Mouse (Mus musculus) midbrain, embryonic 16.5 days (tissue): ENCODE data around the gene Lrrc59. TPM values are rescaled to one million over a fixed set of nuclear protein-coding genes. Genes with fewer than 3 reads are reported as not detected.

Source experiments
- ATAC-seq: fragments of 200-750 bp; cut with Nextera tagmentation; 2 replicates; pipeline ENCODE4 v1.8.0; 2017; ENCODE audit warnings: moderate TSS enrichment
- H3K27ac ChIP-seq: fragments of 300-500 bp; sonication (generic); 2 replicates; pipeline ENCODE4 v1.5.1; 2014; ENCODE audit warnings: mild to moderate bottlenecking, low read length, mixed read lengths
- H3K27me3 ChIP-seq: fragments of 300-500 bp; sonication (generic); 2 replicates; pipeline ENCODE4 v1.6.1; 2014; ENCODE audit warnings: low read depth, low read length, mixed read lengths; ENCODE audit not compliant: control insufficient read depth, insufficient read depth
- H3K36me3 ChIP-seq: fragments of 300-500 bp; sonication (generic); 2 replicates; pipeline ENCODE4 v1.6.1; 2014; ENCODE audit warnings: mild to moderate bottlenecking, low read length, moderate library complexity, mixed read lengths; ENCODE audit not compliant: control insufficient read depth, insufficient read depth
- H3K4me1 ChIP-seq: fragments of 300-500 bp; sonication (generic); 2 replicates; pipeline ENCODE4 v1.6.1; 2014; ENCODE audit warnings: mild to moderate bottlenecking, low read length, mixed read lengths; ENCODE audit not compliant: control insufficient read depth, insufficient read depth
- H3K4me2 ChIP-seq: fragments of 300-500 bp; sonication (generic); 2 replicates; pipeline ENCODE4 v1.6.1; 2014; ENCODE audit warnings: mild to moderate bottlenecking, low read length, mixed read lengths
- H3K4me3 ChIP-seq: fragments of 300-500 bp; sonication (generic); 2 replicates; pipeline ENCODE4 v1.5.1; 2014; ENCODE audit warnings: low read depth, mild to moderate bottlenecking, low read length, moderate library complexity, mixed read lengths
- H3K9ac ChIP-seq: fragments of 300-500 bp; sonication (generic); 2 replicates; pipeline ENCODE4 v1.6.1; 2014; ENCODE audit warnings: low read depth, low read length, mixed read lengths
- H3K9me3 ChIP-seq: fragments of 300-500 bp; sonication (generic); replicated peaks from 2 replicates; pipeline ENCODE4 v1.6.1; 2014; ENCODE audit warnings: mild to moderate bottlenecking, low read length, mixed read lengths; ENCODE audit not compliant: control insufficient read depth, poor library complexity, severe bottlenecking
- WGBS: fragments of 180-500 bp; shearing (Covaris S2); extraction: QIAGEN DNeasy Blood & Tissue Kit; methylation state at CpG from one replicate; pipeline ENCODE4 v1.1.7; 2014; 5-methylcytosine and 5-hydroxymethylcytosine counted together
- polyA plus RNA-seq: library from polyadenylated mRNA; unstranded; fragments of >200 nt; fragmentation: Nextera tagmentation; extraction: Ambion mirVana; gene quantifications from 2 replicates; pipeline ENCODE4 v1.2.1, GENCODE M21; 2015

Gene Lrrc59
- polyA plus RNA-seq, 1 experiment from 2014 or later, result 151 TPM

DNA sequence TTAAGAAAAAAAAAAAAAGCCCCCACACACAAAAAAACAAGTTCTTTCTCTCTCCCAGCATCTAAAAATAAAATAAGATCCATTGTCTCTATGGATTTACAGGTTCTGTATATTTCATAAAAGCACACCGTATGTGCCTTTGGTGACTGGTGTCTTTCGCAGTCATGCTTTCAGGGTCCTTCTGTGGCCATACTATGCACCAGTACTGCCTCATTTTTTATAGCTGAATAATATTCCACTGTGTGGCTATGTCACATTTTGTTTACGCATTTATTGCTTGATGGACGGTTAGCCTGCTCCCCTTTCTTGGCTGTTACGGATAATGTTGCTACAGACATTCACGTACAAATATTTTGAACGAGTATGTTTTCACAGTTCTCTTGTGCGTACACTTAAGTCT is 23.4 kb downstream of the Lrrc59 start:
- H3K9ac ChIP-seq, result no peak overlapping the region
- H3K4me1 ChIP-seq, result peaks cover 13% of the 10 kb centered on the region
- H3K36me3 ChIP-seq, result 0 out of 2 replicates have a peak, but pooled peaks cover 2% of the 10 kb centered on the region
- H3K27me3 ChIP-seq, result no peaks in the 10 kb centered on the region
- H3K27ac ChIP-seq, result no peak overlapping the region
- WGBS, result 50% methylated on average over 8 of the region's 8 CpGs
- ATAC-seq, result no peak
- peak overlapping the region; percentile 52; the same call in 1 of the 2 replicates for H3K4me3 ChIP-seq
- no peaks in the 10 kb centered on the region for H3K9me3 ChIP-seq
- H3K4me2 ChIP-seq, result peak overlapping the region; percentile 83

- Histone ChIP-seq H3K27ac (peak within 1 kb of the TSS; percentile 91), H3K36me3 (0 out of 2 replicates have a peak, but pooled peaks cover 7% of the 10 kb centered on the region), H3K9me3 (no peaks in the 10 kb centered on the region), H3K4me3 (peak within 1 kb of the TSS; percentile 52), H3K4me1 (peaks cover 13% of the 10 kb centered on the region), H3K4me2 (peak within 1 kb of the TSS; percentile 89), H3K9ac (peak within 1 kb of the TSS; percentile 62), H3K27me3 (no peaks in the 10 kb centered on the region)
- whole genome bisulfite sequencing, result under 1% methylated on average over 32 of the region's 32 CpGs
- ATAC-seq, result peak; percentile 93
Measured at GRCm38 (mm10) chr11:94653663-94654436, 24.3 kb downstream of the Lrrc59 start, which contains the start of the genes Mrpl27 and Eme1. Gene Mrpl27, plus strand, starts transcription at chr11:94653767. Gene Eme1, minus strand, starts transcription at chr11:94653964.

DNA sequence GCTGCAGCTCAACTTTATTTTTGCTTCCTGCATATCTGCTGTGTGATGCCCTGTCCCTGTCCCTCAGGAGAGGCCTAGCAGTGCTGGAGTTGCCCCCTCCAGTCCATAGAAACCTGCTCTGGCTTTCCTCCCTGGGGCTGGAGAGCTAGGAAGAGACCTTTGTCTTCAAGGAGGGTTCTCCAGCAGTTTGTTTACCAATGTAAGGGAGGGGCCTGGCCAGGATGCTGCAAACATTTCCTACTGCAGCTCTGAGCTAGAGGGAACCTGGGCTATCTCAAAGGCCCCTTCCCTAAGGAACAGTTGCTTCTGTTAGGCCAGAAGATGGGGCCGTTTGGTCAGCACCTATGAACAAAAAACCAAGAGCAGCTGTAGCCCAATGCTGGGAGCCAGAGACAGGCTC is 31.8 kb downstream of the Lrrc59 start:
- Histone ChIP-seq H3K4me1 (no peaks in the 10 kb centered on the region), H3K27me3 (no peaks in the 10 kb centered on the region), H3K4me2 (no peak overlapping the region), H3K36me3 (peaks cover 21% of the 10 kb centered on the region), H3K9ac (no peak overlapping the region), H3K4me3 (no peak overlapping the region), H3K9me3 (no peaks in the 10 kb centered on the region), H3K27ac (no peak overlapping the region)
- ATAC-seq, result no peak
- 66% methylated on average over 1 of the region's 1 CpGs for WGBS

GRCm38 (mm10) chr11:94665281-94665680 is 35.7 kb downstream of the Lrrc59 start:
- no peaks in the 10 kb centered on the region for H3K4me1 ChIP-seq
- no peak for ATAC-seq
- H3K9ac ChIP-seq, result no peak overlapping the region
- WGBS, result 96% methylated on average over 6 of the region's 6 CpGs
- no peaks in the 10 kb centered on the region for H3K9me3 ChIP-seq
- H3K4me3 ChIP-seq, result no peak overlapping the region
- H3K27me3 ChIP-seq, result no peaks in the 10 kb centered on the region
- H3K36me3 ChIP-seq, result peaks cover 37% of the 10 kb centered on the region
- H3K4me2 ChIP-seq, result no peak overlapping the region
- no peak overlapping the region for H3K27ac ChIP-seq

DNA sequence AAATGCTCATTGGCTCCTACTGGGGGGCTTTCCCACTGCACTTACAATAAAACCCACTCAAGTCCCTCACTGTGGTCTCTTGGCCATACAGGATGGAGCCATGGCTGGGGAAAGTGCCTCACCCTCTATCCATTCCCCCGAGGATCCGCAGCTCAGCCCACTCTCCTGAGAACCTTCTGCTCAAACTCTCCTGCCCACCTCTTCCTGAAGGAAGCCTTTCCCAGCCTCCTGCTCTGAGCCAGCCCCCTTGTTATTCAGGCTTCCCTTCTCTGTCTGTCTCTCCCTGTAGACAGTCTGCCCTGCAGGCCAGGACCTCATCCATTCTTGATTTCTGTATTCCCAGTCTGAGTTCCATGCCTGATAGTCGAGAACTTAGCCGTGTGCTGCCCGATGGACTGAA is 45.4 kb downstream of the Lrrc59 start:
- H3K36me3 ChIP-seq, result peaks cover 2% of the 10 kb centered on the region; the same call in 1 of the 2 replicates
- H3K27ac ChIP-seq, result no peak overlapping the region
- H3K27me3 ChIP-seq, result no peaks in the 10 kb centered on the region
- H3K4me1 ChIP-seq, result peaks cover 22% of the 10 kb centered on the region
- H3K4me3 ChIP-seq, result no peak overlapping the region
- ATAC-seq, result no peak
- 92% methylated on average over 5 of the region's 5 CpGs for whole genome bisulfite sequencing
- H3K9me3 ChIP-seq, result no peaks in the 10 kb centered on the region
- no peak overlapping the region for H3K4me2 ChIP-seq
- no peak overlapping the region for H3K9ac ChIP-seq

- H3K27me3 ChIP-seq, result no peaks in the 10 kb centered on the region
- no peak overlapping the region; the same call in 1 of the 2 replicates for H3K4me2 ChIP-seq
- H3K36me3 ChIP-seq, result no peaks in the 10 kb centered on the region
- H3K9me3 ChIP-seq, result no peaks in the 10 kb centered on the region
- no peak overlapping the region for H3K4me3 ChIP-seq
- H3K4me1 ChIP-seq, result peaks cover 22% of the 10 kb centered on the region
- no peak for ATAC-seq
- 73% methylated on average over 5 of the region's 5 CpGs for WGBS
- H3K9ac ChIP-seq, result no peak overlapping the region
- no peak overlapping the region for H3K27ac ChIP-seq
Measured at GRCm38 (mm10) chr11:94675446-94675845, 45.9 kb downstream of the Lrrc59 start.

DNA sequence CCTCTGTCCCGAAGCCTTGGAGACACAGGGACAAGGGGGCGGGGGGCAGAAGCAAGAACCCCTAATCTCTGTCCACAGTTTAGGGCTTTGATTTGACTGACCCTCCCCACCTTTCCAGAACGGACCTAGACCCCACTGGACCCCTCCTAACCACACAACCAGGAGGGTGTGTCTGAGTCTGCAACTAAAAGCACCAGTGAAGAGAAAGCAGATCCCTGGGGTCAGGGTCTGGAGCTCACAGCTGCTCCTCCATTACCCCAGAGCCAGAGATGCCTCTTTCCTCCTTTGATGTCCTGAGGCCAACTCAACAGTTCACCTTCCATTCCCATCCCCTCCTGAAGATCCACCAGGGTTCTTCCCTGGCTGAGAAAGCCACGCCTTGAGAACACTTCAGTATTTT is 46.7 kb downstream of the Lrrc59 start:
- H3K36me3 ChIP-seq, result no peaks in the 10 kb centered on the region
- no peak overlapping the region for H3K27ac ChIP-seq
- peaks cover 22% of the 10 kb centered on the region for H3K4me1 ChIP-seq
- no peak for ATAC-seq
- no peaks in the 10 kb centered on the region for H3K27me3 ChIP-seq
- peak overlapping the region; percentile 80 for H3K4me2 ChIP-seq
- no peaks in the 10 kb centered on the region for H3K9me3 ChIP-seq
- WGBS, result 40% methylated on average over 4 of the region's 4 CpGs
- peak overlapping the region; percentile 87 for H3K4me3 ChIP-seq
- H3K9ac ChIP-seq, result peak overlapping the region; percentile 94

- Histone ChIP-seq H3K4me2 (peak within 1 kb of the TSS; percentile 80), H3K4me3 (peak within 1 kb of the TSS; percentile 87), H3K9ac (peak within 1 kb of the TSS; percentile 94), H3K9me3 (no peaks in the 10 kb centered on the region), H3K27ac (peak within 1 kb of the TSS; percentile 92), H3K4me1 (peaks cover 22% of the 10 kb centered on the region), H3K36me3 (no peaks in the 10 kb centered on the region), H3K27me3 (no peaks in the 10 kb centered on the region)
- under 1% methylated on average over 81 of the region's 82 CpGs for WGBS
- ATAC-seq, result peak; percentile 96
Measured at GRCm38 (mm10) chr11:94676754-94677606, 47.4 kb downstream of the Lrrc59 start, which contains the start of gene Xylt2. Gene Xylt2, minus strand, starts transcription at chr11:94677515.
